Mouse (Mus musculus) T-cell, adult 2 months (primary cell): ENCODE data around the gene Gmpr2.

ENCODE experiments used
- DNase-seq: peaks from one replicate; pipeline ENCODE4 v3.0.0; 2022; ENCODE audit warnings: low spot score

The Gmpr2 gene

GRCm38 (mm10) chr14:55726261-55726660 is 54.5 kb downstream of the Gmpr2 start:
- DNase-seq: no peak

- DNase-seq: no peak
These were observed 56.3 kb downstream of the Gmpr2 start for GRCm38 (mm10) chr14:55727889-55728685.
